ENCODE assay signal across 9 mouse cellular contexts in the genomic region with DNA sequence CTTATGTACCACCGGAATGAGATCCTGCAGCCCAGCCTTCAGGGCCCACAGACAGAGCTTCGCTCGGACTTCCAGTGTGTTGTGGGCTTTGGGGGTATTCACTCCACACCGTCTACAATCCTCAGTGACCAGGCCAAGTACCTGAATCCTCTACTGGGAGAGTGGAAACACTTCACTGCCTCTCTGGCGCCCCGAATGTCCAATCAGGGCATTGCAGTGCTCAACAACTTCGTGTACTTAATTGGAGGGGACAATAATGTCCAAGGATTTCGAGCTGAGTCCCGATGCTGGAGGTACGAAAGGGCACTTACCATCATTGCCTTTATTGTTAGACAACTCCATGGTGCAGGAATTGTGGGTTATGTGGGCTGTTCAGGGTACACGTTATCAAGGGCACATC. TPM values are rescaled to one million over a fixed set of nuclear protein-coding genes. Genes with fewer than 3 reads are reported as not detected.
DNase-seq lines count a peak whose midpoint lies in the region; ATAC-seq and TF ChIP-seq lines count a peak whose summit lies in the region.
"Had no signal": no experiment of that assay in that cellular context is flagged by ENCODE, and none has a peak within 500 bp of the region (broad histone marks: within the 10 kb centered on the region; RNA-seq: fewer than 3 reads in every experiment).

No protein-coding gene starts in this region.

- H3K36me3 ChIP-seq in lung, postnatal 0 days (ENCODE audit: insufficient read depth, low read length) = peaks cover 14% of the 10 kb centered on the region; the same call in 1 of the 2 replicates
- peaks cover 24% of the 10 kb centered on the region for H3K36me3 ChIP-seq in midbrain, embryonic 16.5 days (ENCODE audit: control insufficient read depth, insufficient read depth, low read length)

- ATAC-seq in lung, postnatal 0 days = no peak
- ATAC-seq in erythroid progenitor cell, adult 5-6 weeks (replicated peaks; ENCODE audit: low FRiP score, poor library complexity, severe bottlenecking) = no peak
- no peak for ATAC-seq in midbrain, embryonic 16.5 days

- H3K4me3 ChIP-seq in lung, adult 2 months (replicated peaks; ENCODE audit: extremely low read depth, low read depth, low read length) = no peak overlapping the region
- H3K4me3 ChIP-seq in lung, postnatal 0 days (ENCODE audit: low read depth, low read length) = no peak overlapping the region
- no peak overlapping the region for H3K4me3 ChIP-seq in midbrain, embryonic 16.5 days (ENCODE audit: low read depth, low read length)

- no peaks in the 10 kb centered on the region for H3K9me3 ChIP-seq in lung, postnatal 0 days (ENCODE audit: low read length)
- H3K9me3 ChIP-seq in midbrain, embryonic 16.5 days (replicated peaks; ENCODE audit: control insufficient read depth, low read length, poor library complexity, severe bottlenecking) = no peaks in the 10 kb centered on the region

- DNase-seq in embryo, embryonic 10 days (ENCODE audit: low spot score) = peak; percentile 40
- DNase-seq in embryo, embryonic 9.5 days (ENCODE audit: extremely low spot score) = no peak
- DNase-seq in lung, adult 2 months = no peak
- DNase-seq in lung, postnatal 25 days (ENCODE audit: low spot score) = no peak
- peak; percentile 64 for DNase-seq in ZHBTc4 (ENCODE audit: low read depth, low spot score)
- peak; percentile 23 for DNase-seq in lung, postnatal 0 days (ENCODE audit: low spot score)

- no peak for TF ChIP-seq EP300 in lung, postnatal 0 days (IDR thresholded peaks at IDR 0.05)

- H3K4me2 ChIP-seq in lung, postnatal 0 days (replicated peaks; ENCODE audit: low read depth, low read length) = no peak overlapping the region
- no peak overlapping the region for H3K4me2 ChIP-seq in midbrain, embryonic 16.5 days (ENCODE audit: low read length)

- H3K27me3 ChIP-seq in lung, postnatal 0 days (replicated peaks; ENCODE audit: insufficient read depth, low read length) = no peaks in the 10 kb centered on the region
- no peaks in the 10 kb centered on the region for H3K27me3 ChIP-seq in midbrain, embryonic 16.5 days (ENCODE audit: control insufficient read depth, insufficient read depth, low read depth, low read length)

- 63% methylated on average over 11 of the region's 11 CpGs for WGBS in lung, adult 2 months
- WGBS in lung, postnatal 0 days = 64% methylated on average over 11 of the region's 11 CpGs
- 62% methylated on average over 11 of the region's 11 CpGs for WGBS in midbrain, embryonic 16.5 days

- H3K9ac ChIP-seq in lung, postnatal 0 days (replicated peaks; ENCODE audit: low read depth) = no peak overlapping the region
- H3K9ac ChIP-seq in midbrain, embryonic 16.5 days (ENCODE audit: low read depth, low read length) = no peak overlapping the region

- H3K27ac ChIP-seq in lung, postnatal 0 days (ENCODE audit: low read length) = no peak overlapping the region
- H3K27ac ChIP-seq in midbrain, embryonic 16.5 days (ENCODE audit: low read length) = no peak overlapping the region

- no peaks in the 10 kb centered on the region for H3K4me1 ChIP-seq in lung, adult 2 months (ENCODE audit: control insufficient read depth, insufficient read depth, low read length)
- no peaks in the 10 kb centered on the region for H3K4me1 ChIP-seq in lung, postnatal 0 days (ENCODE audit: insufficient read depth, low read depth, low read length)
- no peaks in the 10 kb centered on the region for H3K4me1 ChIP-seq in midbrain, embryonic 16.5 days (ENCODE audit: control insufficient read depth, insufficient read depth, low read length)

- TF ChIP-seq POLR2A in lung, adult 2 months (IDR thresholded peaks at IDR 0.05; ENCODE audit: borderline replicate concordance, extremely low read depth, low read depth, low read length) = no peak

- peak; percentile 62 for TF ChIP-seq CTCF in lung, adult 2 months (IDR thresholded peaks at IDR 0.05; ENCODE audit: insufficient read depth, low read length)
- peak; percentile 76 for TF ChIP-seq CTCF in lung, postnatal 0 days (IDR thresholded peaks at IDR 0.05)

RNA-seq across cellular contexts. Expression of gene Klhl22, which starts 17.4 kb away (rescaled TPM):
- 39.4 and 42.0 TPM in 2 replicates for polyA plus RNA-seq in lung, adult 2 months (2012; rRNA removed)
- 25.4 and 29.8 TPM in 2 replicates for polyA plus RNA-seq in lung, postnatal 0 days (2015; fragmentation: Nextera tagmentation; extraction: Ambion mirVana)
- total RNA-seq in erythroid progenitor cell, adult 5-6 weeks (2015; ENCODE audit: low replicate concordance) = 4.2 and 5.4 TPM in 2 replicates
- total RNA-seq in erythroid progenitor cell, adult 5-6 weeks (2017; ENCODE audit: low replicate concordance) = 3.7 and 3.9 TPM in 2 replicates
- 86.0 and 89.4 TPM in 2 replicates for polyA plus RNA-seq in midbrain, embryonic 16.5 days (2015; fragmentation: Nextera tagmentation; extraction: Ambion mirVana)

RNA-seq across cellular contexts. Expression of gene Scarf2, which starts 20.3 kb away (rescaled TPM):
- polyA plus RNA-seq in lung, adult 2 months (2012; rRNA removed) = 215 and 266 TPM in 2 replicates
- polyA plus RNA-seq in lung, postnatal 0 days (2015; fragmentation: Nextera tagmentation; extraction: Ambion mirVana) = 18.5 and 20.4 TPM in 2 replicates
- total RNA-seq in erythroid progenitor cell, adult 5-6 weeks (2015; ENCODE audit: low replicate concordance) = 0.42 TPM in 1 of 2 replicates, not detected in the other
- not detected in 2 replicates for total RNA-seq in erythroid progenitor cell, adult 5-6 weeks (2017; ENCODE audit: low replicate concordance)
- polyA plus RNA-seq in midbrain, embryonic 16.5 days (2015; fragmentation: Nextera tagmentation; extraction: Ambion mirVana) = 0.88 and 1.2 TPM in 2 replicates

RNA-seq across cellular contexts. Expression of gene Med15, which starts 44.1 kb away (rescaled TPM):
- polyA plus RNA-seq in lung, adult 2 months (2012; rRNA removed) = 96.9 and 109 TPM in 2 replicates
- polyA plus RNA-seq in lung, postnatal 0 days (2015; fragmentation: Nextera tagmentation; extraction: Ambion mirVana) = 23.0 and 24.0 TPM in 2 replicates
- total RNA-seq in erythroid progenitor cell, adult 5-6 weeks (2015; ENCODE audit: low replicate concordance) = 55.1 and 70.8 TPM in 2 replicates
- total RNA-seq in erythroid progenitor cell, adult 5-6 weeks (2017; ENCODE audit: low replicate concordance) = 57.3 and 60.2 TPM in 2 replicates
- 47.5 and 47.9 TPM in 2 replicates for polyA plus RNA-seq in midbrain, embryonic 16.5 days (2015; fragmentation: Nextera tagmentation; extraction: Ambion mirVana)

RNA-seq across cellular contexts. Expression of gene B830017H08Rik, which starts 56.1 kb away (rescaled TPM):
- polyA plus RNA-seq in lung, adult 2 months (2012; rRNA removed) = 0.08 and 0.10 TPM in 2 replicates
- not detected in 2 replicates for polyA plus RNA-seq in lung, postnatal 0 days (2015; fragmentation: Nextera tagmentation; extraction: Ambion mirVana)
- not detected in 2 replicates for total RNA-seq in erythroid progenitor cell, adult 5-6 weeks (2015; ENCODE audit: low replicate concordance)
- total RNA-seq in erythroid progenitor cell, adult 5-6 weeks (2017; ENCODE audit: low replicate concordance) = not detected in 2 replicates
- 3.8 and 4.2 TPM in 2 replicates for polyA plus RNA-seq in midbrain, embryonic 16.5 days (2015; fragmentation: Nextera tagmentation; extraction: Ambion mirVana)
- total RNA-seq: heart, postnatal 36 days had no signal

Comparison
In these comparisons a context has a peak if more than half of its experiments do, and no peak if none do; other contexts are left out.
1. DNase-seq: peak in embryo, embryonic 10 days (single experiment), ZHBTc4 (single experiment) and lung, postnatal 0 days (single experiment); none in embryo, embryonic 9.5 days (single experiment), lung, adult 2 months (single experiment) and lung, postnatal 25 days (single experiment).
2. RNA of gene Scarf2, which starts 20.3 kb away (polyA plus RNA-seq): 215 to 266 TPM in lung, adult 2 months; 18.5 to 20.4 TPM in lung, postnatal 0 days and 0.88 to 1.2 TPM in midbrain, embryonic 16.5 days; every median in the first group is over 10 times any median in the second.